Mouse (Mus musculus) midbrain, embryonic 14.5 days (tissue): ENCODE measurements at regions not wholly inside any gene's neighbourhood (a gene's known extent, or its start where the extent isn't known, plus 50 kb on each side); places are given as distances from the start of the nearest gene placed in this dataset.

Experiments
- ATAC-seq: fragments of 200-750 bp; cut with Nextera tagmentation; 2 replicates; pipeline ENCODE4 v1.8.0; 2017; ENCODE audit warnings: moderate number of reproducible peaks, moderate library complexity; ENCODE audit not compliant: low FRiP score, low TSS enrichment
- DNase-seq: peaks from one replicate; pipeline ENCODE4 v3.0.0-alpha.2; 2015
- H3K27ac ChIP-seq: fragments of 300-500 bp; sonication (generic); replicated peaks from 2 replicates; pipeline ENCODE4 v1.5.1; 2014; ENCODE audit warnings: mild to moderate bottlenecking, low read depth, low read length, moderate library complexity
- H3K27me3 ChIP-seq: fragments of 300-500 bp; sonication (generic); 2 replicates; pipeline ENCODE4 v1.6.1; 2014; ENCODE audit warnings: low read length, control low read depth, mixed read lengths; ENCODE audit not compliant: control insufficient read depth, insufficient read depth
- H3K36me3 ChIP-seq: fragments of 300-500 bp; sonication (generic); 2 replicates; pipeline ENCODE4 v1.6.1; 2014; ENCODE audit warnings: low read length, control low read depth; ENCODE audit not compliant: control insufficient read depth, insufficient read depth
- H3K4me1 ChIP-seq: fragments of 300-500 bp; sonication (generic); 2 replicates; pipeline ENCODE4 v1.6.1; 2014; ENCODE audit warnings: mild to moderate bottlenecking, antibody characterized with exemption, low read length, control low read depth; ENCODE audit not compliant: control insufficient read depth, insufficient read depth
- H3K4me2 ChIP-seq: fragments of 300-500 bp; sonication (generic); 2 replicates; pipeline ENCODE4 v1.6.1; 2014; ENCODE audit warnings: mild to moderate bottlenecking, low read length, moderate library complexity
- H3K4me3 ChIP-seq: fragments of 300-500 bp; sonication (generic); replicated peaks from 2 replicates; pipeline ENCODE4 v1.5.1; 2014; ENCODE audit warnings: low read depth, low read length
- H3K9ac ChIP-seq: fragments of 300-500 bp; sonication (generic); replicated peaks from 2 replicates; pipeline ENCODE4 v1.6.1; 2014; ENCODE audit warnings: mild to moderate bottlenecking, low read length, moderate library complexity
- H3K9me3 ChIP-seq: fragments of 300-500 bp; sonication (generic); 2 replicates; pipeline ENCODE4 v1.6.1; 2016; ENCODE audit warnings: low read length, control low read depth, mixed read lengths; ENCODE audit not compliant: control insufficient read depth
- WGBS: fragments of 180-500 bp; shearing (Covaris S2); extraction: QIAGEN DNeasy Blood & Tissue Kit; methylation state at CpG from one replicate; pipeline ENCODE4 v1.1.7; 2014; 5-methylcytosine and 5-hydroxymethylcytosine counted together

DNA sequence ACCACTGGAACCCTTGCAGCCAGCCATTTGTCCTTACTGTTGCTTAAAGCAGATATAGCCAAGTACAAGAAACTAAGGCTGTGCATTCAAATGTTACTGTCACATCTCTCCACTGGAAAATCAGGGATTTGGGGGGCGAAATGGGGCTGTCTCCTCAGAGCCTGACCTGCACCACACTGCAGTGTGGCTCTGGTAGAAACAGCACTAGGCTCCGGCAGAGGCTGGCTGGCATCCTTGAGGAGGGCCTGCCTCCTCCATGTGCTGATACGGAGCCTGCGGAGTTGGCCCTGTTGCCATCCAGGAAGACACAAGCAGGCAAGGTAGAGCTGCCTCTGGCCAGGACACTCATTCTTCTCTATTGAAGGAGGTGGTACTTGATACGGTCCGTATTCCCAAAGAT is 50.4 kb upstream of the Zfp637 start:
- H3K27me3 ChIP-seq = no peaks in the 10 kb centered on the region
- H3K4me1 ChIP-seq = no peaks in the 10 kb centered on the region
- no peak overlapping the region for H3K9ac ChIP-seq
- H3K27ac ChIP-seq = no peak overlapping the region
- H3K36me3 ChIP-seq = no peaks in the 10 kb centered on the region
- ATAC-seq (no peak), DNase-seq (no peak)
- H3K9me3 ChIP-seq = no peaks in the 10 kb centered on the region
- 89% methylated on average over 6 of the region's 6 CpGs for WGBS
- no peak overlapping the region for H3K4me3 ChIP-seq
- no peak overlapping the region for H3K4me2 ChIP-seq
